Mouse (Mus musculus) small intestine, adult 10 weeks (tissue): ENCODE data around the gene Zfp14. TPM values are rescaled to one million over a fixed set of nuclear protein-coding genes. Genes with fewer than 3 reads are reported as not detected.

Source experiments
- polyA plus RNA-seq: library from polyadenylated mRNA; stranded (reverse); fragments of 350-450 nt; fragmentation: Illumina TruSeq; extraction: RNeasy Lipid Tissue Mini Kit (QIAGEN cat#74804); gene quantifications from one replicate; pipeline ENCODE4 v1.2.3, GENCODE M21; 2014; ENCODE audit warnings: low replicate concordance

Zfp14 gene
- polyA plus RNA-seq: 2.1 TPM

DNA sequence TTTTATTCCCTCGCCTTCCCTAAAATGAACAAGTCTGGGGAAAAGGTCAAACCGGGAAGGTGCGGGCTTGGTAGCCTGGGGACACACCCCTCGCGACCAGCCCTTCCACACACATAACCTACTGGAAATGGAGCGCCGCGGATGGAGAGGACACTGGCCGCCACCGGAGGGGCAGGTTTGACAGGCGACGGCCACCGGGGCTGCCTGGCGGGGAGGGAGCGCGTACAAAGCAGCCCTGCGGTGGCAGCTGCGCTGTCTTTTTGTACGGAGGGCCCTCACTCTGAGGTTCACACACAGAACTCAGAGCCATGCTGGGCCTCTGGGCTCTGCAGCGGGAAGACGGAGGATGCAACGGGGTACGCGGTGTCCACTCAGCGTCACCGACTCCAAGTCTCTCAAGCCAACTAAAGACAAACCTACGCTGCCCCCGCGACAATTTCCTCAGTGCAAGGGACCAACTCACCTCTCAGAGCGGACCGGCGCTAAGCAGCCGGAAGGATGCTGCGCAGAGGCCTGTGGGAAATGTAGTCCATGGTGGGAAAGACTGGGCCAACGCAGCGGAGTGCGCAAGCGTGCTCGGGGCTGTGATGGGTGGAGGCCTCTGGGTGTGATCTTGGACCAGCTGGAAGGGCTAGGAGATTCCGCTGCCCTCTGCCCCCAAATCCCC is at the start of gene Zfp14:
Gene Zfp14 (minus strand): TSS at position 499 of the 667 bp plus-strand sequence.

DNA sequence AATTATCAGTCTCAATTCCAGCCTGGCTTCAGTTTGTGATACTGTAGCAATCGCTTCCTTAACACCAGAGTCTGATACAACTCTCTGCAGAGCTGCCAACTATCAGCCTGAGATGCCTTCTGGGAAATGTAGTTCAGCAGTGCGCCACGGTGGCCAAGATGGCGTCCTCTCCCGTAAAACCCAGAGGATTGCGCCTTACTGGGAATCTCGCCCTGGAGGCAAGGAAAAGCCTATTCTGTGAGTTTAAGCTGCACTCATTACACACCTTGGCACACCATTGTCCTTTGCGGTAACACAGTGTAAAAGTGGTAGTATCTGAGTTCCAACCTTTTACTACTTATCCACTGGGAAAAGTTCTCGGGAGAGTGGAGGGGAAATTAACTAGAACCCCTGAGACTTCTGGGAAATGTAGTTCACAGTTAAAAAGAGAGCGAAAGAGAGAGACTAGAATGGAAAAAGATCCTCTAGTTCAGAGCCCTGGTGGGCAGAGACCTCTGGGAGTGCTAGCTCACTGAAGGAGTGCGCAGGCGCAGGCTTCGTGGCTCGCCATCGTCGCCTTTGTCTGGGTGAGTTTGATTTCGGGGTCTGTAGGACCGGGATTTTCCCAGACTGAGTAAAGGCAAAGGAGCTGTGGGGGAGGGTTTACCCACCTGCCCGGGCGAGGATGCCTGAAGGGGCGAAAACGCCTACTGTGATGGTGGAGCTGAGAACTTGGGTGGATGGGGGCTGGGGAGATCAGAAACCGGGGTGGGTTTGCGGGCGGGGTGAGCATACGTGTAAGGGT is 43.7 kb upstream of the Zfp14 start, which contains the start of gene Zfp260:
Gene Zfp260 (plus strand): TSS at position 132 of the 784 bp plus-strand sequence.

DNA sequence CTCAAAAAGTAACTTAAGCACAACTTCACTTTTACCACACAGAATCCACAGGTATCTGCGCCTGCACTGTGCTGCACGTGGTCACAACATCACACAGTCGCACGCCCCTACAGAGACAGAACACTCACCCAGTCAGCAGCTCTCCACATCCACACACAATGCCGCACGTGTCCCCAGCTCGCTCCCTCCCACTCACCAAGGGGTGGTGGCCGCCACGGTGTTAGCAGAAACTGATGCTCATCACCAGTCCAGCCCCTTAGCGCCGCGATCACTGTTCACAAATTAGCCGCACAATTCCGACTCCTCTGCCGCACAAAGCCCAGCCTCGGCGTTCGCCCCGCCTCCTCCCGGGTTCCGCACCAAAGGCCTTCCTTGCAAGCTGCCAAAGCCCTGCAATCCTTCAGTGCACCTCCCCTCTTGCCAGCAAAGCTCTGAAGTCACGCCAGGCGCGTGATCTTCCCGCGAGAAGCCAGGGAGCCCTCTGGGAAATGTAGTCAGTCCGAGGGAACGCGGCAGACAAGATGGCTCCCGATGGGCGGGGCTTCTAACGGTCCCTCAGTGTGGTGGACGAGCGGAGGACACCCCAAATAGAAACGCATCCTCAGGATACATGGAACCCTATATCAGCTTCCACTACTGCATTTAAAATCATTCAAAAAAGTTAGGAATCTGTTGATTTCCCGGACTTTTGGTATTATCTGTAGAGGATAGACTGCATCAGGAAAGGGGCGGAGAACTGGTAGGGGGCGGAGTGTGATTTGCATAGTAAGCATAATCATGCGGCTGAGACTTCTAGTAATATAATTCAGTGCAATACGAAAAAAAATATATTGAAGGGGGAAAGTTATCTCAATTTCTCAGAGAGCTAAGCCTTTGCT is 39.2 kb upstream of the Zfp14 start, which contains the start of the genes Gm26920 and Zfp566:
Gene Gm26920 (minus strand): TSS at position 319 of the 878 bp plus-strand sequence.
Gene Zfp566 (minus strand): TSS at position 436 of the 878 bp plus-strand sequence.

DNA sequence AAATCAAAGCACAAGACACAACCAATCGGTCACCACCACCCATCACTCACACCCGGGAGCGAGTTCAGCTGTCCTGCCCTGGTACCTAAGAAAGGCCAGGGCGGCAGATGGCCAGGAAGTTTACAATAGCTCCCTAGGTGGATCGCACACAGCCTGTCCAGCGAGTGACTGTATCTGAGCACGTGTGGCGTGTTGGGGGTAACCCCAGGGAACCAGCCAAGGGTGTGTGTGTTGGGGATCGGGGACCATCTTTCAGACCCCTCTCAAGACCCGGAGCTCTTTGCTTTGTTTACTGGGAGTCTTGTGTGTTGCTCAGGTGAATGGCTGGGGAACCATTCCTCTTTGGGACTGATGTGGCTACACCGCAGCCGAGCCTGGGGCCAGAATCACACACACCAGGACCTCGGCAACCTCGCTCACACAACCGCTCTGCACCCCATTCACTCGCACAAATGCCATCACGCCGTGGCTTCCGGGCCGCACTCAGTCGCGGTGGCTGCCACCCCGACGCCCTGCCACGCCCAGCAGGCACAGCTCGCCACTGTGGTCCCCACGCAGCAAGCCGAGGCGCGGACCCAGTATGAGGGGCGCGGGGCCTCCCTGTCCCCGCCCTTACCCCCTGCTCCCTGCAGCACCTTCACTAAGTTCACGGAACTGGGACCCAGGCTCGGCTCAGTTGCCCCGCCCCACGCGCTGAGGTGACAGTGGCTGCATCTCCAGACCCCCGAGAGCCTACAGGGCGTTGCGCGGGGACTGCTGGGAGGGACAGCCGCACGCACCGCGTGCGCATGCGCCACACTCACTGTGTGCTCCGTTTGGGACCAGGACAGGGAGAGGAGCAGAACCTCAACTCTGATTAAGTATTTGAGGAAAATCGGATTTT is 21.2 kb upstream of the Zfp14 start, which contains the start of gene Zfp82:
Gene Zfp82 (minus strand): TSS at position 755 of the 883 bp plus-strand sequence.

Other genes with a start within 250 kb of the Zfp14 start
- 7.2 TPM for gene Zfp790, start 235.3 kb downstream of the Zfp14 start, polyA plus RNA-seq
- gene Zfp940, start 197.7 kb downstream of the Zfp14 start, polyA plus RNA-seq: 1.6 TPM
- gene Zfp420, start 191.4 kb downstream of the Zfp14 start, polyA plus RNA-seq: 12.5 TPM
- gene Zfp27, start 144.8 kb downstream of the Zfp14 start, polyA plus RNA-seq: 4.0 TPM
- gene Zfp383, start 143.2 kb downstream of the Zfp14 start, polyA plus RNA-seq: 3.3 TPM
- gene Zfp74, start 97.3 kb downstream of the Zfp14 start, polyA plus RNA-seq: 2.9 TPM
- 4.6 TPM for gene Zfp568, start 67.4 kb downstream of the Zfp14 start, polyA plus RNA-seq
- gene Zfp82, start 21.5 kb upstream of the Zfp14 start, polyA plus RNA-seq: 2.3 TPM
- gene Gm26920, start 39.0 kb upstream of the Zfp14 start, polyA plus RNA-seq: not detected
- 1.6 TPM for gene Zfp566, start 39.1 kb upstream of the Zfp14 start, polyA plus RNA-seq
- gene Zfp260, start 43.4 kb upstream of the Zfp14 start, polyA plus RNA-seq: 98.7 TPM
- gene Zfp382, start 70.6 kb upstream of the Zfp14 start, polyA plus RNA-seq: 0.37 TPM
- gene Zfp146, start 118.4 kb upstream of the Zfp14 start, polyA plus RNA-seq: 20.8 TPM
- gene Cox7a1, start 132.8 kb upstream of the Zfp14 start, polyA plus RNA-seq: 4.2 TPM
- gene Capns1, start 147.4 kb upstream of the Zfp14 start, polyA plus RNA-seq: 24.3 TPM
- gene Polr2i, start 180.6 kb upstream of the Zfp14 start, polyA plus RNA-seq: not detected
- 3.2 TPM for gene Tbcb, start 180.9 kb upstream of the Zfp14 start, polyA plus RNA-seq
- gene Ovol3, start 184.3 kb upstream of the Zfp14 start, polyA plus RNA-seq: not detected
- not detected for gene Thap8, start 228.7 kb upstream of the Zfp14 start, polyA plus RNA-seq
- gene Wdr62, start 229.0 kb upstream of the Zfp14 start, polyA plus RNA-seq: not detected
- gene Clip3, start 240.3 kb upstream of the Zfp14 start, polyA plus RNA-seq: 1.2 TPM